Mouse (Mus musculus): ENCODE results near the gene Olfr455. TPM values are rescaled to one million over a fixed set of nuclear protein-coding genes. Genes with fewer than 3 reads are reported as not detected.

Olfr455 gene
- polyA plus RNA-seq, 1 experiment from 2014 or later = not detected

Other genes with a start within 250 kb of the Olfr455 start
- 6.9 and 8.2 TPM in 2 replicates for gene Fam131b, start 222.9 kb downstream of the Olfr455 start, polyA plus RNA-seq (2015; fragmentation: Nextera tagmentation; extraction: Ambion mirVana)
- 60.0 and 72.5 TPM in 2 replicates for gene Zyx, start 198.0 kb downstream of the Olfr455 start, polyA plus RNA-seq (2015; fragmentation: Nextera tagmentation; extraction: Ambion mirVana)
- 0.24 and 1.9 TPM in 2 replicates for gene Epha1, start 174.3 kb downstream of the Olfr455 start, polyA plus RNA-seq (2015; fragmentation: Nextera tagmentation; extraction: Ambion mirVana)
- gene Tas2r143, start 147.3 kb downstream of the Olfr455 start, polyA plus RNA-seq (2015; fragmentation: Nextera tagmentation; extraction: Ambion mirVana) = not detected in 2 replicates
- not detected in 2 replicates for gene Tas2r135, start 142.2 kb downstream of the Olfr455 start, polyA plus RNA-seq (2015; fragmentation: Nextera tagmentation; extraction: Ambion mirVana)
- gene Tas2r126, start 113.1 kb downstream of the Olfr455 start, polyA plus RNA-seq (2015; fragmentation: Nextera tagmentation; extraction: Ambion mirVana) = 0.20 TPM in 1 of 2 replicates, not detected in the other
- gene Olfr458, start 82.4 kb downstream of the Olfr455 start, polyA plus RNA-seq (2015; fragmentation: Nextera tagmentation; extraction: Ambion mirVana) = not detected in 2 replicates
- not detected in 2 replicates for gene Olfr457, start 71.3 kb downstream of the Olfr455 start, polyA plus RNA-seq (2015; fragmentation: Nextera tagmentation; extraction: Ambion mirVana)
- not detected in 2 replicates for gene Olfr456, start 60.4 kb downstream of the Olfr455 start, polyA plus RNA-seq (2015; fragmentation: Nextera tagmentation; extraction: Ambion mirVana)
- not detected in 2 replicates for gene Tcaf3, start 50.1 kb upstream of the Olfr455 start, polyA plus RNA-seq (2015; fragmentation: Nextera tagmentation; extraction: Ambion mirVana)
- 2.6 and 4.2 TPM in 2 replicates for gene Tcaf2, start 97.7 kb upstream of the Olfr455 start, polyA plus RNA-seq (2015; fragmentation: Nextera tagmentation; extraction: Ambion mirVana)
- 188 and 215 TPM in 2 replicates for gene Tcaf1, start 162.5 kb upstream of the Olfr455 start, polyA plus RNA-seq (2015; fragmentation: Nextera tagmentation; extraction: Ambion mirVana)
- gene Olfr453, start 191.8 kb upstream of the Olfr455 start, polyA plus RNA-seq (2015; fragmentation: Nextera tagmentation; extraction: Ambion mirVana) = not detected in 2 replicates
- gene Olfr38, start 208.8 kb upstream of the Olfr455 start, polyA plus RNA-seq (2015; fragmentation: Nextera tagmentation; extraction: Ambion mirVana) = not detected in 2 replicates
- not detected in 2 replicates for gene Olfr452, start 237.5 kb upstream of the Olfr455 start, polyA plus RNA-seq (2015; fragmentation: Nextera tagmentation; extraction: Ambion mirVana)

All from neural tube, embryonic 15.5 days (tissue).